Mouse (Mus musculus) adrenal gland, adult 2 months (tissue): Measurements from ENCODE around the gene Ctrl. TPM values are rescaled to one million over a fixed set of nuclear protein-coding genes. Genes with fewer than 3 reads are reported as not detected.

ENCODE experiments used
- DNase-seq: peaks from one replicate; pipeline ENCODE4 v3.0.0; 2021
- polyA plus RNA-seq: library from polyadenylated mRNA; depleted of rRNA; stranded (reverse); fragments of >200 nt; gene quantifications from 2 replicates; pipeline ENCODE4 v1.2.3, GENCODE M21; 2012
- total RNA-seq, 2 experiments: library from RNA; stranded (reverse); gene quantifications; 2 replicates each; pipeline ENCODE4 v1.2.3; 2021

Gene Ctrl
- total and polyA plus RNA-seq, 3 experiments = 0.73 to 2.0 (median 0.84) TPM

DNA sequence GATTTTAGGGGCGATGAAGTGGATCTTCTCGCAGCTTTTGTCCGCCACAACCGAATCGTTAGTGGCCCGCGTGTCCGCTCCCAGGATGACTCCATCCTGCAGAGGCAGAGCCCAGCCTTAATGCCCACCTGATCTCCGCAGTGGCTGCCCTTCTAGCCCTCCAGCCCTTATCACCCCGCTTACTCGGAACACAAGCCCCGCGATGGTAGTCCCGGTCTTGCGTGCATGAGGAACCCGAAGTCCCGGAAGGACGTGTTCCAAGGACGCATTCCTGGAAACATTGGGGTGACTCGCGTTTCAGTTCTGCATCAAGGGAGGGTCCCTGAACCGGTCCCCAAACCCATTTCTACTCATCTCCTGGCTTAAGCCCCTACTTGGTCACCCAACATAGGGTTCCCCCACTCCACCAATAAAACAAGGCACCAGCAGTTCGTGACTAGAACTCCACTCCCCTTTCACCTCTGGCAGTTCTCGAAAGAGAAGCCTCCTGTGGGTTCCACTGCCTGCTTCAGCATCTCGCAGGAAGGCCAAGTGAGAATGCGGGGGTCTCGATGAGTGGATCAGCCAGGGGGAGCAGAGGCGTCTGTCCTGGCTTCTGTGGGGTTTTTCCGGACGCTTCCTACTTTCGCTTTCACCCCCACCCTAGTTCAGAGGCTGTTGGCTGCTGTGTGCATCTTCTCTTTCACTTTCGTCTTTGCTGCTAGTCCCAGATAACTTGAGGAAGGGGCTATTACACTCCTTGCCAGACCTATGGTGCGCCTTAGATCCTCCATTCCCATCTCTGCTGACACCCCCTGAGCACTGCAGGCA, 4.0 kb upstream of the Ctrl start:
- DNase-seq = peak; percentile 77

DNA sequence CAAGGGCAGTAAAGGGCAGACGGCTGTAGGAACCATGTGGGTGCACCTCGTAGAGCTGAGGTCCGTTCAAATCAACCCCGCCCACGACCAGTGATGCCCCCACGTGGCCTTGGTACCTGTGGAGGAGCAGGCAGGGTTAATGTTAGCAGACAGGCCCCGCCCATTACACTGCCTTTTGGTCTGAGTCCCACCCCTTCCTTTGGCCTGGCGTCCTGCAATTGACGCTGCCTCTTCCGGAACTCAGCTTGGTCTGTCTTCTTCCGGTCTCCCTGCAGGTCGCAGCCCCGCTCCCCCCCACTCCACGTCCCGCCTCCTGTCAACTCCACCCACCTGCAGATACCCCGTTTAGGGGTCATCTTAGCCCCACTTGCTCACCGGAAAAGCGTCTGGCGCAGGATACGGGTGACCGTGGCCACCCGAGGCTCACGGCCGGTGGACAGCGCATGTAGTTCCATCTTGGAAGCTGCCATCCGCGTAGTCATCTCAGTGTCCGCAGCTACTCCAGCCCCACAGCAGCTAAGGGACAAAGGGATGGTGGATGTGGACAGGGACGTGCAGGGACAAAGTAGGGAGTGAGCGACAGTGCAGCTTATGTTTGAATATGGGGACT, 3.3 kb upstream of the Ctrl start:
- DNase-seq = peak; percentile 95

DNA sequence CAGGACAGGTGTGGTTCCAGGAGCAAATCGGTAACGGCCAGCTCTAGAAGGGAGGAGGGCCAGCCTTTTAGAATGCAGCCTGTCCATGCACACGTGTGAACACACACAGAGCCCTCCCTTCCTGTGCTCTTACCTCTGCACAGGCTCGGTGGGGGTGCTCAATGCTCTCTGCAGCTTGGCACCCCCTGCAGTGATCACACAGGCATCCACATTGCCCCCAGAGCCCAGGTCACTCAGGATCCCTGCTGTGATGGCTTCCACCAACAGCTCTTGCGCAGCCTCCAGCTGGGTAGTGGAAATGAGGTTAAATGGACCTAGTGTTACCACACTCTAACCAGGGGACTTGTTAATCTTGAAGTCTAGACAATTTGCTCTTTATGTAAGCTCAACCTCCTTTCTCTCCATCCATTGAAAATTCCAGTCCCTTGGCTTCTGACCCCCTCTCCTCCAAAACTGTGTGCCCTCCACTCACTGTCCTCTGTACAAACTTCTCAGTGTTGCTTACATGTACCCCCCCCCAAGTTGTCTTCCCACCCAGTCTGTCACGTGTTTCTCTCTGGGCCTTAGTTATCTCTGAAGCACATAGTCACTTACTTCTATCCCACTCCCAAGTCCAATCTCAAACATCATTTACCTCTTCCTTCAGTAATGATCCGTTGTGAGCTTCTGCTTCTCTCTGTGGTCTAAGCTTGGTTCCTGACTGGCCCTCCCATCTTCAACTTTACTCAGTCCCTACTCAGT, 2.4 kb upstream of the Ctrl start:
- DNase-seq = no peak

DNA sequence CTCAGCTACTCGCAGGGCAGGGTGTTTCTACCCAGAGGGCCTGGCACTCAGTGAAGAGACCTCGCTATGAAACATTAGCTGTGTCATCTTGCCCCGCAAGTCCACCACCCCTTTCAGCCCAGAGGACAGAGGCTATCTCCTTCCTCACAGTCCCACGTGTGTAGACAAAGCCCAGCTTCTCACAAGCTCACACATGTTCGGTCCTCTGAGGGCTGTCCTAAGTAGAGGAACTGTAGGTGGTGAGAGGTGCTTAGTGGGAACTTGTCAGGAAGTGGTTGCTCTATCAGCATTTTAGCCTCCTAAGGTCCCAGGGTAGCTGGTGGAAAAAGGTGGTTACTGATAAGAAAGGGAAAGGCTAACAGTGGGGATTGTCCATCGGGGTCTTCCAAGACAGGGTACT, 1.4 kb upstream of the Ctrl start:
- no peak for DNase-seq

DNA sequence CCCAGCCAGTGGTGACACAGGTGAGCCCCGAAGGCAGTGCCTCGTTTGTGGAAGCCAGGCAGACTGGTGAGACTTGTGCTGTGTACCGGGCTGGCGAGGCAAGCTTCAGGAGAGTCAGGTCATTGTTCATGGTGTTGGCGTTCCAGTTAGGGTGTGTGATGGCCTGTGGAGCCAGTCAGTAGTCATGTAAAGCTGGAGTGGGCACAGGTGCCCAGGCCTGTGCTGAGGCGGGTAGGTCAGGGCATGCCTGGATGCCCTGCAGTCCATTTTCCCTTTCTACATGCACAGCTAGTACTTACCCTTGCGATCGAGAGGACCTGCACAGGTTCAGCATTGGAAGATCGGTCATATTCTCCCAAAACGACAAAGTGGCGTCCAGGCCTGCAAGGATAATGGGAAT, 1.1 kb downstream of the Ctrl start:
- no peak for DNase-seq

DNA sequence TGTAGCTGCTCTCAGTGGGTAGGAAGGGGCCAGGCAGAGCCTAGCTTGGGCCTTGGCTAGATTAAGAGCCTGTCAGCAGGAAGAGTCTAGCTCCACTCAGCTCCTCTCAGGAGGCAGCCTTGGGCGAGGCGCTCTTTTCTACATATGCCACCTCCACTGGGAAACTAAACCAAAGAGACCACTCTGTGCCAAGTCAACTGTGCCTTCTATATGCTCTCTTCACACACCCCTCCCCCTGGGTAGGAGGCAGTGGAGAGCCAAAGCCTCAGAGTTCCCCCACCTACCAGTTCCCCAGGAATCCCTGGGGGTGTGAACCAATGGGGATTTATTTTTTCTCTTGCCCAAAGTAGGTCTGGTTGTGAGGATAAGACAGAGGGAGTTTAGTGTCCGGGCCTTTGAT, 2.4 kb downstream of the Ctrl start:
- DNase-seq = no peak

DNA sequence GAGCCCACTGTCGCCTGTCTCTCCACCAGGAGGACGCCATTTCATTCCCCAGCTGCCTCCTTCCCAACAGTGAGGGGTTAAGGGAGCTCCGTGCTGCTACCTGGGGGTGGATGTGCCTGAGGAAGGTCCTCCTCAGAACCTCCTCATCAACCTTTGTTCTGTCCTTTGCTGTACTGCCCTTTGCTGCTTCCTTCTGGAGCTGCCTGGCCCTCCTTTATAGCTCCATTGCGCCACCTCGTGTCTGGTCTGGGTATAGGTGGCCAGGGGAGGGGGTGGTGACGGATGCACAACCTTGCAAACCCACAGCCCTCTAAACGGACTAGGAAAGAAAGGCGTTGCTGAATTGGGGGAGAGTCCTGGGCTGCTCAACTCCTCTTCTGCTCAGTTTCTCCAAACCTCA, 3.1 kb downstream of the Ctrl start:
- DNase-seq = peak; percentile 89

DNA sequence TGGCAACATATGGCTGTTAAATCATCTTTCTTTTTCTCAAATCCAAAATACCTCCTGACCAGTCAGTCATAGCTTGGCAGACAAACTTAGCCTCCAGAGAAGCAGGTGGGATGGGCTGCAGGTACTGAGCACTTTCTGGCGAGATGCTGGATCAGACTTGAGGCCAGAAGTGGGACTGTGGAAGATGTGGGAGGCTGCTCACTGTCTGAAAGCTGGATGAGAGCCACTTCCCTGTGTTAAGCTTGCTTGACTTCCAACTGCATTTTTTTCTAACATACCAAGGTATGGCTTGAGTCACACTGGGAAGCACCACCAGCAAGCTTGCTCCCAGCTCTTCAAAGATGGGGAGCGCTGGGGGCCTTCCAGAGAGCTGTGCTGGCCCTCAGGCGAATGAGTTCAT, 8.5 kb downstream of the Ctrl start:
- DNase-seq = no peak

DNA sequence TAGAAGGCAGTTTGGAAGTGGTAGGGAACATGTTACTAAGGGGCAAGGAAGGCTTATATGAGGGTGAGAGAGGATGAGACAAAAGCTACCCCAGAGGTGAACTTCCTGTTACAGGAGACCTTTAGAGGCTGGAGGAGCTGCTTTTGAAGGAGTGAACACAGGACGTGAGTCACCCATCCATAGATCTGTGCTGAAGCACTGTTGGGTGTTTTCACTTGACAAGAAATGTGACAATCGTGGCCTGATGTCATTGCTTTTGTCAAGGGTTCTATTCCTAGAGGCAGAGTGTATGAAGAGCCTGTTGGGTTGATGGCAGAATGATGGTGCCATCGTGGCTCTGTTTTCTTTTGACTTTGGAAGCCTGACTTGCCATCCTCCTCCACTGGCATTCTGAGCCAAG, 14.3 kb downstream of the Ctrl start:
- no peak for DNase-seq

DNA sequence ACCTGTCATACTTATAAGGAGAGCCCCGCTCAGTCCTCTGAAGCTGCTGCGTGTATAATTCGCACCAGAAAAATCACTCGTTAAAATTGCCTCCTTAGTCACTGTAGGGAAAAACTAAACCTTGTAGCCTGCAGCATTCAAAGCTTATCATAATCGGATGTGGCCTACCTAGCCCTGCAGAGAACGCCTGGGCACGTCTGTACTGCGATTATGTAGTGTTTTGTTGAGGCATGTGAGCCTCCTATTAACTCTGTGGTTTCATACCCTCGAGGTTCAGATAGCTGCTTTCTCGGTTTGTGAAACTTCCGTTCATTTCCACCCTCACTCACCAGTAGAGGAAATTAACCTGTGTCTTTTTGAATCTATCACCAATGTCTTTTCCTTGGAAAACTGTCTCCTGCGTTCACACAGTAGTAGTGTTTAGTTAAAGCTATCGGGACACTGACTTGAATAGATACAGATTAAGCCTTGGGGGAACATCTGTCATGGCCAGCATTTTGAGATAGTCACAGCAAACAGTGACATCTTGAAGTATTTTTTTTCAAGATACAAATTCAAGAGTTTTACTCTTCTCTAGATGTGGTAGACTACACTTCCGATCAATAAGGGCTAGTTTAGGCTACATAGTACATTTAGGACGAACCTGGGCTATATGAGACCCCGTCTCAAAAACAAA, 32.6 kb downstream of the Ctrl start:
- DNase-seq = no peak

DNA sequence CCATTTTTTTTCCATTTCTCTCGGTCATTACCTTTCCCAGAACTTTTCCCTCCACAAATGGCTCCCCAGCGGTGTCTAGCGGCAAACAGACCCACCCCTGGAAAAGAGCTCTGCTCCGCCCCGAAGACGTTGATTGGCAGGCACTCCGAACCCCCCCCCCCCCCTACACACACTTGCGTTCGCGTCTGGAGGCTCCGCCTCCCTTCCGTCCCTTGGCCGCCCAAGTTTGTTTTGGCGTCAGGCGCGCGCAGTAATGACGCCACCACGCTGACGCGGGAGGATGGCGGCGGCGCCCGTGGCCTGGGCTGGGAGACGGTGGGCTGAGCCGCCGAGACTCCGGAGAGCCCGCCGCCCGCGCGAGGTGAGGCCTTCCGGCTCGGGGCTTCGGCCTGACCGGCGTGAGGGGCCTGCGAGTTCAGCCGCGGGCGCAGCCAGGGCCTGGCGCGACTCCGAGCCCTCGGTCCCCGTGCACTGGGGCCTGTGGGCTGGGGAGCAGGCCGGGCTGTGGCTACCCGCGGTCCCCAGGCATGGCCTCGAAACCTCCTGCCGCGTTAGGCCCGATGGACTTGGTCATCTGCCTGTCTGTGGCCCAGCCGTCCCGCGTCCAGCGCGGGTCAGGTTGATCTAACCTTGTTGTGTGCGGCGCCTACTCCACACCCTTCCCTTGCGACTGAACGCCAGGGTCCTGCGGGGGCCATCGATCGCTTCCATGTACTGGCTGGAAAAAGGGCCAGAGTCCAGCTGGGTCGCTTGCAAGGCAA, 33.3 kb downstream of the Ctrl start, which contains the start of gene Pskh1:
Gene Pskh1, plus strand, starts transcription at position 262 of the 761 bp plus-strand sequence.
- peak; percentile 96 for DNase-seq

DNA sequence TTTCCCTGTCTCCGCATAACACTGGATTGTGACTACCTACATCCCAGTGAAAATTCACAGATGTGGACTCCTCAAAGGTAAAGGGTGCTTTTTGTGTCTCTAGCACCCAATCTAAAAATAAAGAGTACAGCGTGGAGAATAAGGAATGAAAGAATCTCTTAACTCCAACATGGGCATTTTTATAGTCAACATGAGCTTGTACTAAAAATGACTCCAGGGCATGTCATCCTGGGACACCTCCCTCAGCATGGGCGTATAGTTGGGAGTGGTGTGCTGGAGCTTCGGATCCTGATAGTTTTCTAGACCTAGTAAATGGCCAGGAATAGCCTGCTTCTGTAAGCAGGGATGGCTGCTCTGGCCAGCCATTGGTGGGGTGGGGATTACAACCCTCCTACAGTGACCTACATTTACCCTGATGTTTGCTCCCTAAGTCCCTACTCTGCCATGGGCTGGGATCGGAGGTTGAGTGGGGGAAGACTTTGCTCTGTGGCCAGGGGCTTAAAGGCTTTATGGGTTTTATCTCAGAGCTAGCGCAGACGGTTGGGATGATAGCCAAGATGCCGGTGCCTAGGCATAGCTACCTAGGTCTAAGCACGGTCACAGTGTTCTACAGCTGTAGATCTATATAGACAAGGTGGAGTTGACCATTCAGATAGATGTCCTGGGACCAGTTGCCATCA, 35.7 kb downstream of the Ctrl start:
- DNase-seq = no peak

DNA sequence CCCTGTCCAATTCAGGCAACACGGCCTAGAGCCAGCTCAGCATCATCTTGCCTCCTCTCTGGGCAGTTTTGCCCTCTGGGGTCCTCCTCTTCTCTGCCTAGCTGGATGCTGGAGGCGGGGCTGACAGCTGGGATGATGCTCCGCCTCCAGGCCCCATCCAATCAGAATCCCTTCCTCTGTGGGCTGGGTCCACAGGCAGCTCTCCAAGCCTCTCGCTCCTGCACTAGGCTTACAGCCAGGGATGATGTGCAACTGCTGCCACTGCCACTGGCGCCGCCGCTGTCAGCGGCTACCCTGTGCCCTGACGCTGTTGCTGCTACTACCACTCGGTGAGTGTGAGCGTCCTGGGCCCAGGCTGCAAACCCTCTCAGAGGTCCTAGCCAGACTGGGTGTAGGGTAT, 40.3 kb downstream of the Ctrl start, which contains the start of gene Nrn1l:
Gene Nrn1l, plus strand, starts transcription at position 229 of the 400 bp plus-strand sequence.
- DNase-seq = peak; percentile 82

DNA sequence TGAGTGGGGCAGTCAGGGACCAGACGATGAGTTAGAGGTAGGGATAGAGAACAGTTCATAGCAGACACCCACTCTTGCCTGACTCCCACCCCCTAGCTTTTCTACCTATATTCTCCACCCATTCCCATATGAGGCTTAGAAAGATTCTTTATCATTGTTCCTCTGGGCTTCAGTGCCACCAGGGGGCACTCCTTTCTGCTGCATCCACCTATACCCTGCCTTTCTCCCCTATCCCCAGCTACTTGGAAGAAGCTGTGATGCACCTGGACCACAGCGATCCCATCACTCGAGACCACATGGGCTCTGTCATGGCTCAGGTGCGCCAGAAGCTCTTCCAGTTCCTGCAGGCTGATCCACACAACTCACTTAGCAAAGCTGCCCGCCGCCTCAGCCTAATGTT, 41.2 kb downstream of the Ctrl start:
- peak; percentile 25 for DNase-seq

DNA sequence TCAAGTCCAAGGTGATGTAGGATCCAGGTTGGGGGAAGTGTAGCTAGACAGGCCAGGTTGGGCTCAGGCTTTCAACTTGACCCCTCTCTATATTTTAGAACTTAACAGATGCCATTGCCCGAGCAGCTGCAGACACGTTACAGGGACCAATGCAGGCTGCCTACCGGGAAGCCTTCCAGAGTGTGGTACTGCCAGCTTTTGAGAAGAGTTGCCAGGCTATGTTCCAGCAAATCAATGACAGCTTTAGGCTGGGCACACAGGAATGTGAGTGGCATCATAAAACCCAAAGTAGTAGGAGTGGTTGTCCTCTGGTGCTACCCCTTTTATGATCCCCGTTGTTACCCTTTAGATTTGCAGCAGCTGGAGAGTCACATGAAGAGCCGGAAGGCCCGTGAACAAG, 42.8 kb downstream of the Ctrl start:
- DNase-seq = no peak

DNA sequence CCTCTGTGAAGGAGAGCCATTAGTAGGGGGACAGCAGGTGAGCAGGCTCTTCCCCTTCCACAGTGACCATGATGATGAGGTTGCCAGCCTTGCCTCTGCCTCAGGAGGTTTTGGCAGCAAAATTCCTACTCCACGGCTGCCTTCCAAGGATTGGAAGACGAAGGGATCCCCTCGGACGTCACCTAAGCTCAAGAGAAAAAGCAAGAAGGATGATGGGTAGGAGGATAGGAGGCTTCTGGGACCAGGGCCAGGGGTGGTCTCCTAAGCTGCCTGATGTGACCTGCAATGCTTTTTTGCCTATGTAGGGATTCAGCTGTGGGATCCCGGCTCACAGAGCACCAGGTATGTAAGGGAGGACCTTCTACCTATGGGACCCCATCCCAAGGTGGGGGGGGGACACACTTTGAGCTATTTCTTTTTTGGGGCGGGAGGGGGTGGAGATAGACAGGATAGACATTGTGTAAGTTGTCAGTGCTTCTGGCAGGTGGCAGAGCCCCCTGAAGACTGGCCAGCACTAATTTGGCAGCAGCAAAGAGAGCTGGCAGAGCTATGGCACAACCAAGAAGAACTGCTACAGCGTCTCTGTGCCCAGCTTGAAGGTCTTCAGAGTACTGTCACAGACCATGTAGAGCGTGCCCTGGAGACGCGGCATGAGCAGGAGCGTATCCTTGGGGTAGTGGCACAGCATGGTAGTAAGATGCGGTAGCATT, 43.8 kb downstream of the Ctrl start:
- DNase-seq = no peak
